Mouse (Mus musculus) midbrain, embryonic 15.5 days (tissue): ENCODE results near the gene Slc6a18. TPM values are rescaled to one million over a fixed set of nuclear protein-coding genes. Genes with fewer than 3 reads are reported as not detected.

Experiments
- ATAC-seq: fragments of 200-750 bp; cut with Nextera tagmentation; replicated peaks from 2 replicates; pipeline ENCODE4 v1.8.0; 2017; ENCODE audit warnings: moderate TSS enrichment
- H3K27ac ChIP-seq: fragments of 300-500 bp; sonication (generic); 2 replicates; pipeline ENCODE4 v1.5.1; 2015; ENCODE audit warnings: mild to moderate bottlenecking, inconsistent platforms
- H3K27me3 ChIP-seq: fragments of 300-500 bp; sonication (generic); replicated peaks from 2 replicates; pipeline ENCODE4 v1.6.1; 2015; ENCODE audit warnings: inconsistent platforms
- H3K36me3 ChIP-seq: fragments of 300-500 bp; sonication (generic); replicated peaks from 2 replicates; pipeline ENCODE4 v1.6.1; 2015; ENCODE audit warnings: inconsistent platforms
- H3K4me1 ChIP-seq: fragments of 300-500 bp; sonication (generic); 2 replicates; pipeline ENCODE4 v1.6.1; 2015; ENCODE audit warnings: inconsistent platforms
- H3K4me2 ChIP-seq: fragments of 300-500 bp; sonication (generic); 2 replicates; pipeline ENCODE4 v1.6.1; 2015; ENCODE audit warnings: inconsistent platforms, mild to moderate bottlenecking, moderate library complexity
- H3K4me3 ChIP-seq: fragments of 300-500 bp; sonication (generic); 2 replicates; pipeline ENCODE4 v1.5.1; 2015; ENCODE audit warnings: mild to moderate bottlenecking, inconsistent platforms
- H3K9ac ChIP-seq: fragments of 300-500 bp; sonication (generic); 2 replicates; pipeline ENCODE4 v1.6.1; 2015; ENCODE audit warnings: mild to moderate bottlenecking, inconsistent platforms
- H3K9me3 ChIP-seq: fragments of 300-500 bp; sonication (generic); 2 replicates; pipeline ENCODE4 v1.6.1; 2016; ENCODE audit warnings: inconsistent platforms
- WGBS: fragments of 180-500 bp; shearing (Covaris S2); methylation state at CpG from one replicate; pipeline ENCODE4 v1.1.7; 2015; ENCODE audit warnings: mixed read lengths; 5-methylcytosine and 5-hydroxymethylcytosine counted together
- polyA plus RNA-seq: library from polyadenylated mRNA; unstranded; fragments of >200 nt; fragmentation: Nextera tagmentation; extraction: Ambion mirVana; gene quantifications from 2 replicates; pipeline ENCODE4 v1.2.1, GENCODE M21; 2015

Slc6a18 gene
- polyA plus RNA-seq, 1 experiment from 2014 or later, result not detected

- Histone ChIP-seq H3K27ac (peak within 1 kb of the TSS; percentile 9), H3K27me3 (no peaks in the 10 kb centered on the region), H3K9me3 (no peaks in the 10 kb centered on the region), H3K4me1 (peaks cover 21% of the 10 kb centered on the region), H3K4me3 (peak within 1 kb of the TSS; percentile 49), H3K36me3 (0 out of 2 replicates have a peak, but pooled peaks cover 8% of the 10 kb centered on the region), H3K4me2 (peak within 1 kb of the TSS; percentile 76), H3K9ac (peak within 1 kb of the TSS; percentile 51)
- peak; percentile 92 for ATAC-seq
- 7% methylated on average over 47 of the region's 47 CpGs for WGBS
These were observed 50.9 kb downstream of the Slc6a18 start, which contains the start of gene Tert for GRCm38 (mm10) chr13:73626745-73627549. Tert (plus strand) TSS chr13:73626911.

- H3K9me3 ChIP-seq, result no peaks in the 10 kb centered on the region
- 40% methylated on average over 6 of the region's 6 CpGs for WGBS
- H3K4me1 ChIP-seq, result peaks cover 21% of the 10 kb centered on the region
- 0 out of 2 replicates have a peak, but pooled peaks cover 9% of the 10 kb centered on the region for H3K36me3 ChIP-seq
- H3K4me2 ChIP-seq, result peak overlapping the region; percentile 76
- H3K27me3 ChIP-seq, result no peaks in the 10 kb centered on the region
- H3K9ac ChIP-seq, result peak overlapping the region; percentile 51
- H3K4me3 ChIP-seq, result peak overlapping the region; percentile 49
- peak; percentile 59; the same call in 1 of the 2 replicates for ATAC-seq
- H3K27ac ChIP-seq, result peak overlapping the region; percentile 9; the same call in 1 of the 2 replicates
These were observed 51.4 kb downstream of the Slc6a18 start for GRCm38 (mm10) chr13:73626410-73626744.

GRCm38 (mm10) chr13:73620637-73621036 lies 57.2 kb downstream of the Slc6a18 start:
- Histone ChIP-seq H3K27ac (no peak overlapping the region), H3K9ac (no peak overlapping the region), H3K4me3 (no peak overlapping the region), H3K9me3 (no peaks in the 10 kb centered on the region), H3K27me3 (no peaks in the 10 kb centered on the region), H3K4me2 (no peak overlapping the region), H3K36me3 (peaks cover 54% of the 10 kb centered on the region), H3K4me1 (no peaks in the 10 kb centered on the region)
- WGBS, result 66% methylated on average over 6 of the region's 6 CpGs
- no peak for ATAC-seq

GRCm38 (mm10) chr13:73618406-73618805 lies 59.4 kb downstream of the Slc6a18 start:
- Histone ChIP-seq H3K4me2 (no peak overlapping the region), H3K27ac (no peak overlapping the region), H3K4me1 (no peaks in the 10 kb centered on the region), H3K4me3 (no peak overlapping the region), H3K9ac (no peak overlapping the region), H3K9me3 (no peaks in the 10 kb centered on the region), H3K27me3 (no peaks in the 10 kb centered on the region), H3K36me3 (peaks cover 76% of the 10 kb centered on the region)
- 93% methylated on average over 5 of the region's 5 CpGs for WGBS
- no peak for ATAC-seq

Other genes with a start within 250 kb of the Slc6a18 start
- gene Lpcat1, start 210.8 kb downstream of the Slc6a18 start, polyA plus RNA-seq, result 64.4 and 66.7 TPM in 2 replicates
- 10.9 and 13.3 TPM in 2 replicates for gene Slc6a3, start 141.3 kb downstream of the Slc6a18 start, polyA plus RNA-seq
- gene Clptm1l, start 74.0 kb downstream of the Slc6a18 start, polyA plus RNA-seq, result 143 and 156 TPM in 2 replicates
- 7.9 and 8.3 TPM in 2 replicates for gene Tert, start 51.1 kb downstream of the Slc6a18 start, polyA plus RNA-seq
- 0.23 and 0.32 TPM in 2 replicates for gene Slc6a19, start 26.8 kb upstream of the Slc6a18 start, polyA plus RNA-seq
- 9.5 and 9.8 TPM in 2 replicates for gene Slc12a7, start 55.1 kb upstream of the Slc6a18 start, polyA plus RNA-seq
- gene Nkd2, start 169.6 kb upstream of the Slc6a18 start, polyA plus RNA-seq, result 16.7 and 16.9 TPM in 2 replicates